Mouse (Mus musculus): Measurements from ENCODE around the gene Rnf224. TPM values are rescaled to one million over a fixed set of nuclear protein-coding genes. Genes with fewer than 3 reads are reported as not detected.
A peak's percentile ranks its signal among the peaks of the same experiment; 100 is the strongest.

Gene Rnf224
- polyA plus RNA-seq (2016; fragmentation: Nextera tagmentation; extraction: Ambion mirVana) = not detected in 2 replicates

DNA sequence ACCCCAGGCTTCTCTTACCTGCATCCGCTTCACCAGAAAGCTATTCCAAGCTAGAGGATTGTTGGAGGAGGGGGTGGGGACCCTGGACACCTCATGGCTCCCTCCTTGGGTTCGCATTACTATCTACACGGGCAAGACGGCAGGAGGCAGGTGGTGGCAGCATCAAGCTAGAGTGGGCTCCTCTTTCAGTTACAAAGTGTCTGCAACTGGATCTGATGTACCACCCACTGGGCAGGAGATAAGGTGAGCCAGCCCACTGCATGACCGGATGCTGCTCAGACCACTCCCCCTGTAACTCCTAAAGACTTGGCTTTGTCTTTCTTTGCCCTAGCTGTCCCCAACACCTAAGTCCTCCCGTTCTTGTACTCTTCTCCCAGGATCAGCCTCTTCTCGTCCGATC is at the start of gene Rnf224:
Gene Rnf224 (minus strand): TSS at position 174 of the 400 bp plus-strand sequence.
- DNase-seq (ENCODE audit: low spot score) = no peak
- no peak within 1 kb of the TSS for H3K27ac ChIP-seq (replicated peaks)
- H3K4me3 ChIP-seq = no peak within 1 kb of the TSS
- H3K4me1 ChIP-seq = peaks cover 15% of the 10 kb centered on the region
- no peaks in the 10 kb centered on the region for H3K36me3 ChIP-seq
- peaks cover 12% of the 10 kb centered on the region for H3K27me3 ChIP-seq (ENCODE audit: low read depth, poor library complexity, severe bottlenecking)
- 43% methylated on average over 8 of the region's 8 CpGs for WGBS
- no peaks in the 10 kb centered on the region for H3K9me3 ChIP-seq (replicated peaks)

DNA sequence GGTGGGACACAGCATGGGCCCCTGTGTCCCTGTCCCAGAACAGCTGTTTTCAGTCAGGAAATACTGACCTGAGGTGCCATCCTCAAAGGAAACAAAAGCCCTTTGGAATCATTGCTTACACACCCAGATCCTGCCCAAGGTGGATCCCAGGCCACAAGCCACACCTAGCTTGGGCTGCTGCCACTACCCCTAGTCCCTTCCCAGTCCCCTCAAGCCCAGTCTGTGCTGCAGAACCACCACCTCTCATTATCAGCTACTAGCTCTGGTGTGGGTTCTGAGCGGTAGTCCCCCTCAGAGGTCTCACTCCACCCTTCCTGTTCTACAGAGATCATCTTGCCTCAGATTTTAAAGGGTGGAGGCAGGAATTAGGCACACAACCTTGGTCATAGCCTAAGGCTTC is 49.7 kb upstream of the Rnf224 start:
- no peak overlapping the region for H3K27ac ChIP-seq (replicated peaks)
- H3K4me3 ChIP-seq = no peak overlapping the region
- peaks cover 53% of the 10 kb centered on the region for H3K36me3 ChIP-seq
- H3K9me3 ChIP-seq (replicated peaks) = no peaks in the 10 kb centered on the region
- DNase-seq (ENCODE audit: low spot score) = no peak
- H3K4me1 ChIP-seq = peaks cover 14% of the 10 kb centered on the region
- peaks cover 52% of the 10 kb centered on the region for H3K27me3 ChIP-seq (ENCODE audit: low read depth, poor library complexity, severe bottlenecking)
- WGBS = 97% methylated on average over 1 of the region's 1 CpGs

DNA sequence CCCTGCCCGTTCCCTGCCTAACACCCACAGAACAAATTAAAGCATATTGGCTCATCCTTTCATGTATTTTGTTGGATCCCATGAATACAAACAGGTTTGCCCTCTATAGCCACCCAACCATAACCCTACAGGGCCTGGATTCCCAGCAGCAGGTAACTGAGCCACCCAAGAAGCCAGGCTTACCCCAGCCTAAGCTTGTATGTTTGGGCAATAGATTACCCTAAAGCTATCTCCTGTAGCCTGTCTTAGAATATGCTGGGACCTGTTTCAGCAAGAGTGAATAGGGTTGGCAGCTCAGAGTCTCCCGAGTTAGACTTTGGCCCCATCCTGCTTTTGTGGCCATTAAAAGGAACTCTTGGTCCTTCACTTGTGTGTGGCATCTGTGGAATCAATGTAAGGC is 49.0 kb upstream of the Rnf224 start:
- H3K4me1 ChIP-seq = peaks cover 7% of the 10 kb centered on the region; the same call in 1 of the 2 replicates
- H3K27me3 ChIP-seq (ENCODE audit: low read depth, poor library complexity, severe bottlenecking) = peaks cover 44% of the 10 kb centered on the region
- peaks cover 61% of the 10 kb centered on the region for H3K36me3 ChIP-seq
- no peaks in the 10 kb centered on the region for H3K9me3 ChIP-seq (replicated peaks)
- no peak overlapping the region for H3K27ac ChIP-seq (replicated peaks)
- H3K4me3 ChIP-seq = no peak overlapping the region
- WGBS = 91% methylated on average over 2 of the region's 2 CpGs
- DNase-seq (ENCODE audit: low spot score) = no peak

DNA sequence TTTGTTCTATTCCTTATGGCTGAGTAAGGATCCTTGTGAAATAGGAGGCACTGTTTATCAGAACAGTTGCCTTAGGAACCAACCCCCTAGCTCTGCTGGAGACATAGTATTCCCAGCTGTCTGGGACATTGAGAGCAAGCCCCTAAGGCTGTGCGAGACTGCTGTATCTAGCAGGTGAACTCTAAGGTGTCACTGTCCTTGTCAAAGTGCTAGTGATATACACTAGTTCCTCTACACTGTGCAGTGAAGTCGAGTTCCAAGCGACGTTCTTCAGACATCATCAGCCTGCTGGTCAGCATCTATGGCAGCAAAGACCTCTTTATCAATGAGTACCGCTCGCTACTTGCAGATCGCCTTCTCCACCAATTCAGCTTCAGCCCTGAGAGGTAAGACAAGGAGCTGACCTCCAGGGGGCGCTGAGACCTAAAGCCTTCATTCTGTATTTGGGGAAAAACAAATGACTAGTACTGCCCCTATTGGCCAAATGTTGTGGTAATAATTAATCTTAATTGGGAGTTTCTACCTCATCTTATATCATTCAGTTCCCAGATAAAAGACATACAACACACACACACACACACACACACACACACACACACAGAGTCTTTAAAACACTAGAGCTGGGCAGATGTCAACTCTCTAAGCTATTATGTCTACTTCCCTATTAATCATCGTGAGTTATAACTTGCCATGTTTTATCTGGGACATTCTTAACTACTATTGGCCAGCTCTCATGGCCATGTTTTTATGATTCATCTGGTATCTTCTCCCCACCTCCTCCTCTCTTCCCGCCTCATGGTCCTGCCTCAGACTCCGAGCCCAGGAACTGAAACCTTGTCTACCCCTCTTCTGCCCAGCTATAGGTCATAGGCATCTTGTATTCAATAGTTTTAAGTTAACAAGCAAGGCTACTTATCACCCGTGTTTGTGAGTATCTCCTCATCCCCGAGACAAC is 42.6 kb upstream of the Rnf224 start:
- H3K4me1 ChIP-seq = no peaks in the 10 kb centered on the region
- H3K27ac ChIP-seq (replicated peaks) = no peak overlapping the region
- peak; percentile 76 for DNase-seq (ENCODE audit: low spot score)
- H3K4me3 ChIP-seq = no peak overlapping the region
- H3K27me3 ChIP-seq (ENCODE audit: low read depth, poor library complexity, severe bottlenecking) = no peaks in the 10 kb centered on the region
- peaks cover 100% of the 10 kb centered on the region for H3K36me3 ChIP-seq
- 61% methylated on average over 13 of the region's 13 CpGs for WGBS
- no peaks in the 10 kb centered on the region for H3K9me3 ChIP-seq (replicated peaks)

DNA sequence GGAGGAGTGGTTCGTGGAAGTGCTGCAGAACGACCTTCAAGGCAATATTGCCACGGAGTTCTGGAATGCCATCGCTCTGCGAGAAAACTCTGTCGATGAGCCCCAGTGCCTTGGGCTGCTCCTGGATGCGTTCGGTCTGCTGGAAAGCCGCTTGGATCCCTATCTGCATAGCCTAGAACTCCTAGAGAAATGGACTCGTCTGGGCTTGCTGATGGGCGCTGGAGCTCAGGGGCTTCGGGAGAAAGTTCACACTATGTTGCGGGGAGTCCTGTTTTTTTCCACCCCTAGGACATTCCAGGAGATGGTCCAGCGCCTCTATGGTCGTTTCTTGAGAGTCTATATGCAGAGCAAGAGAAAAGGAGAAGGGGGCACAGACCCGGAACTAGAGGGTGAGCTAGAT is 36.4 kb upstream of the Rnf224 start:
- no peaks in the 10 kb centered on the region for H3K9me3 ChIP-seq (replicated peaks)
- H3K4me1 ChIP-seq = peaks cover 30% of the 10 kb centered on the region
- WGBS = 43% methylated on average over 16 of the region's 16 CpGs
- H3K27me3 ChIP-seq (ENCODE audit: low read depth, poor library complexity, severe bottlenecking) = no peaks in the 10 kb centered on the region
- H3K36me3 ChIP-seq = peaks cover 81% of the 10 kb centered on the region
- no peak for DNase-seq (ENCODE audit: low spot score)
- peak overlapping the region; percentile 94 for H3K4me3 ChIP-seq
- peak overlapping the region; percentile 90 for H3K27ac ChIP-seq (replicated peaks)

DNA sequence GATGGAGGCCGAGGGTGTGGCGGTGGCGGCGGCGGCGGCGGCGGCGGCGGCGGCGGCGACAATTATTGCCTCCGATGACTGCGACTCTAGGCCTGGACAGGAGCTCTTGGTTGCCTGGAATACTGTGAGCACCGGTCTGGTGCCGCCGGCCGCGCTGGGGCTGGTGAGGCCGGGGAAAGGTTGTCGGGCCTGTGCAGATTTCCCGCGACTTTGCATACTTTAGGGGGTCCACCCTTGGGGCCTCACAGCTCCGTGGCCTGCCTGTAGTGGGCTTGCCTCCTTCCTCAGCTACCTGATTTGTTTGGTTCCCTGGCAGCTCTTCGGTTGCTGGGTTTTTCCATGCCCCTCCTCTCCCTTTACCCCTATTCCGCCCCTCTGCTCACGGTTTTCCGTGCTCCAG is 35.9 kb upstream of the Rnf224 start:
- Histone ChIP-seq H3K27ac (replicated peaks) (peak overlapping the region; percentile 90), H3K9me3 (replicated peaks) (no peaks in the 10 kb centered on the region), H3K4me1 (peaks cover 30% of the 10 kb centered on the region), H3K36me3 (peaks cover 80% of the 10 kb centered on the region), H3K4me3 (peak overlapping the region; percentile 94), H3K27me3 (ENCODE audit: low read depth, poor library complexity, severe bottlenecking) (no peaks in the 10 kb centered on the region)
- no peak for DNase-seq (ENCODE audit: low spot score)
- under 1% methylated on average over 29 of the region's 29 CpGs for WGBS

DNA sequence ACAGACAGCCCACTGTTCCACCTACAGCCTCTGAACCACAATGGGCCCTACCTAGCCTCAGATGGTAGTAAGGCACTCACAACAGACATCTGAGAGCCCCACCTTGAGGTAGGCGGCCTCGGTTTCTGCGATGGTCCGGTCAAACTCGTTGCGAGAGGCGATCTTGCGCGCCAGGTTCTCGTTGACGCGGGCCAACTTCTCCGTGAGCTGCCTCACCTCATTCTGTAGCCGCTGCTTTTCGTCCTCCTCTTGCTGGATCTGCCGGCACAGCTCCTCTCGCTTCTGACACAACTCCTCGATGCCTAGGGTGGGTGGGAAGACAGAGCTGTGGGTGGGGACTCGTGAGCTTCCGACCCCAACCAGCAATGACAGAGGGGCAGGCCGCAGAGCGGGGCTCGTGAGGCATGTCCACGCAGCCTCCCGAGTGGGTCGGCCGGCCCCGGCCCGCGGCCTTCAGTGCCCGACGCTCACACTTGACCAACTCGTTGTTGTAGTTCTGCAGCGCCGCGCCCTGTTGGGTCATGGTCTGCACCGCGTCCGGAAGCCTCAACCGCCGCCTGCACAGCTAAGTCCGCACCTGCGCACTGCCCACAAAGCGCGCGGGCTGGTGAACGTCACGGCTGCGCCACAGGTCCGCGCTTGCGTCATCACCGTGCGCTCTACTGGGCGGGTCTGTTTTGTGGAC is 35.4 kb upstream of the Rnf224 start, which contains the start of the genes Ssna1 and Anapc2:
Gene Ssna1 (minus strand): TSS at position 612 of the 685 bp plus-strand sequence.
Gene Anapc2 (plus strand): TSS at position 652 of the 685 bp plus-strand sequence.
- H3K4me1 ChIP-seq = peaks cover 34% of the 10 kb centered on the region
- H3K27me3 ChIP-seq (ENCODE audit: low read depth, poor library complexity, severe bottlenecking) = no peaks in the 10 kb centered on the region
- H3K36me3 ChIP-seq = peaks cover 75% of the 10 kb centered on the region
- peak; percentile 99 for DNase-seq (ENCODE audit: low spot score)
- WGBS = under 1% methylated on average over 54 of the region's 55 CpGs
- no peaks in the 10 kb centered on the region for H3K9me3 ChIP-seq (replicated peaks)
- peak within 1 kb of the TSS; percentile 94 for H3K4me3 ChIP-seq
- H3K27ac ChIP-seq (replicated peaks) = peak within 1 kb of the TSS; percentile 90

DNA sequence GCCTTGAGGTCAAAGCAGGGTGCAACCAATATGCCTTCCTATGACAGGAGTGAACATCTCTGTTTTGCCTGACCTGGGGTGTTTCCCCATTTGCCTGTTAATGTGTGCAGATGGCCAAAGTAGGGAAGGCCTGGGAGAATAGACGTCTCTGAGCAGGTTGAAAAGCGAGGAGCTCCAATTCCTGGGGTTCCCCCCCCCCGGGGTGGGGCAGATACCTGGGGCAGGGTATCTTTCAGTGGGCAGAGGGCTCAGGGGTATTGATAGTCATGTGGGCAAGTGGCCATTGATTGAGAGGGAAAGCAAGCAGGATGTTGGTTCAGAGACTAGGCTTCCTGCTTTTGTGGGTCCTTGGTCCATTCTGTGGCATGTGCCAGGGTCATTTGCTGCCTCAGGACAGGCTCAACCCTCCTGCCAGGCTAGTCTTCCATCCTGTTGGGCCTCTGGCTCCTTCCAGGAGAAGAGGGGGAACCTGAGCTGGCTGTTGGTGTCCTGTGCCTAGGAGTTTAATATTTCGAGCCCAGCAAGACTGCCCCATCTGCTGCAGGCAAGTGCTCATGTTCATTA is 31.2 kb upstream of the Rnf224 start:
- DNase-seq (ENCODE audit: low spot score) = no peak
- H3K9me3 ChIP-seq (replicated peaks) = no peaks in the 10 kb centered on the region
- H3K27ac ChIP-seq (replicated peaks) = no peak overlapping the region
- H3K4me1 ChIP-seq = peaks cover 58% of the 10 kb centered on the region
- peaks cover 24% of the 10 kb centered on the region for H3K27me3 ChIP-seq (ENCODE audit: low read depth, poor library complexity, severe bottlenecking)
- 75% methylated on average over 4 of the region's 4 CpGs for WGBS
- H3K4me3 ChIP-seq = no peak overlapping the region
- H3K36me3 ChIP-seq = peaks cover 36% of the 10 kb centered on the region

DNA sequence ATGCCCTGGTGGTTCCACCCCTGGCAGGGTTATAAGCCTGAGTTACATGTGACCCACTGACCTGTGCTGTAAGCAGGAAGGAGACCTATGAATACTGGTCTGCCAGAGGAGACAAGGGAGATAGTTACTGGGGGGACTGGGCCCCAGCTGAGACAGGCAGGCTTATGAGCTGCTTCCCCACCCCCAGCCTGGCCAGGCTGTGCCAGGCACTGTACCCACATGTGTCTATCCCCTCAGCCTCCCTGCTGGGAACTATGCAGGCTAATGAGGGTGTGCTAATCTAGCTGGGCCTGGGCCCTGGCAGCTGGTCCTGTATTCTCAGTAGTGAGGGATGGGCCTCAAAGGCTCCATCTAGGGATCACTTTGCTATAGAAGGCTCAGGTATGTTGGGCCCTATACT is 30.7 kb upstream of the Rnf224 start:
- Histone ChIP-seq H3K4me1 (peaks cover 59% of the 10 kb centered on the region), H3K27ac (replicated peaks) (no peak overlapping the region), H3K36me3 (peaks cover 36% of the 10 kb centered on the region), H3K9me3 (replicated peaks) (no peaks in the 10 kb centered on the region), H3K4me3 (no peak overlapping the region), H3K27me3 (ENCODE audit: low read depth, poor library complexity, severe bottlenecking) (peaks cover 25% of the 10 kb centered on the region)
- DNase-seq (ENCODE audit: low spot score) = no peak

DNA sequence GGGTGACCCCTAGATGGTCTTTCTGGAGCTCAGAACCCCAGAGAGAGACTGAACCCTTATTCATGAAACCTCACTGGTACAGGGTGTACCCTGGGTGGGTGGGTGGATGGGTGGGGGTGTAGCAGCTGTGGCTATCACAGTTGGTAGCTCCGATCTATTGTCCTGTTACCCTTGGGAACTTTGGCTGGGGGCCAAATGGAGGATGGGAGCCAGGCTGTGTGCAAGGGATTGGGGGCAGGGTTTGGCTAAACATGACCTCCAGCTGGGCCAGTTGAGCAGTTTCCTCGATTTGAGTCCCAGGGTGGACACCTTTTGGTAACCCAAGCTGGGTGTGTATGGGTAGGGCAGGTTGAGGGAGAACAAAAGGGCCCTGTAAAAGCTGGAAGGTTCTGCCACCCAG is 30.1 kb upstream of the Rnf224 start:
- H3K27ac ChIP-seq (replicated peaks) = no peak overlapping the region
- peaks cover 63% of the 10 kb centered on the region for H3K4me1 ChIP-seq
- H3K36me3 ChIP-seq = peaks cover 36% of the 10 kb centered on the region
- H3K4me3 ChIP-seq = peak overlapping the region; percentile 14; the same call in 1 of the 2 replicates
- WGBS = 71% methylated on average over 2 of the region's 2 CpGs
- H3K27me3 ChIP-seq (ENCODE audit: low read depth, poor library complexity, severe bottlenecking) = peaks cover 25% of the 10 kb centered on the region
- DNase-seq (ENCODE audit: low spot score) = no peak
- H3K9me3 ChIP-seq (replicated peaks) = no peaks in the 10 kb centered on the region

DNA sequence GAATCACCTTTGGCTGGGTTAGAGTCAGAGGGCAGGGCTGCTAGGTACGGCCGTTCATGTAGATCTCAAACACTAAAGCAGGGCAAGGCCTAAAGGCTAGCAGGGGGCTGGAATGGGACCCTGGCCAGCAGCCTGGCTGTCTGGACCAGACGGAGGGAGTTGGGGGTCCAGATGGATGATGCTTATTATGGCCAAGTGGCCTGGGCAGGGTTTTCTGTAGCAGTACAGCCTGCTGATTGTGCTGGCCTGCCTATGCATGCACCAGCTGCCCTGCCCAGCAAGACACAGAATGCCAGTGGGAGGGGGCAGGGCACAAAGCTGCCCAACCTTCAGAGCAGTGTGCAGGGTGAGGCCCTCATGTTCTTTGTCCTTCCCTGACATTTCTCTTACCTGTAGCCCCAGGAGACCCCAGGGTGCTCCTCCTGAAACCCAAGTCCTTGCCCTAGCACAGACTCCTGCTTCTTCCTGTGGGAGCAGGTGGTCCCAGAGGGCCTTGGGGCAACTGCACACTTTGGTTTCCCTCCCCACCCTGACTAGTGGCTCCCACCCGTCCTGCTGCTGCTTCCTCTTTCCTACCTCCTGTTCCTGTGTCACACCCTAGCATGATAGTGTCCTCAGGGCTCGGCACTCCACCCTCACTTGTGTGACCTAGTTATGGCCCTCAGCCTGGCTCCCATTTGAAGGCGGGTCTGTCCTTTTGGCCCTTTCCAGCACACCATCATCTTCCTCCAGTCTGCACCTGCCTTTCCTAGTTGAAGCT is 29.5 kb upstream of the Rnf224 start:
- DNase-seq (ENCODE audit: low spot score) = no peak
- 76% methylated on average over 6 of the region's 6 CpGs for WGBS
- Histone ChIP-seq H3K36me3 (peaks cover 35% of the 10 kb centered on the region), H3K27me3 (ENCODE audit: low read depth, poor library complexity, severe bottlenecking) (peaks cover 25% of the 10 kb centered on the region), H3K4me3 (peak overlapping the region; percentile 14; the same call in 1 of the 2 replicates), H3K27ac (replicated peaks) (no peak overlapping the region), H3K4me1 (peaks cover 58% of the 10 kb centered on the region), H3K9me3 (replicated peaks) (no peaks in the 10 kb centered on the region)

DNA sequence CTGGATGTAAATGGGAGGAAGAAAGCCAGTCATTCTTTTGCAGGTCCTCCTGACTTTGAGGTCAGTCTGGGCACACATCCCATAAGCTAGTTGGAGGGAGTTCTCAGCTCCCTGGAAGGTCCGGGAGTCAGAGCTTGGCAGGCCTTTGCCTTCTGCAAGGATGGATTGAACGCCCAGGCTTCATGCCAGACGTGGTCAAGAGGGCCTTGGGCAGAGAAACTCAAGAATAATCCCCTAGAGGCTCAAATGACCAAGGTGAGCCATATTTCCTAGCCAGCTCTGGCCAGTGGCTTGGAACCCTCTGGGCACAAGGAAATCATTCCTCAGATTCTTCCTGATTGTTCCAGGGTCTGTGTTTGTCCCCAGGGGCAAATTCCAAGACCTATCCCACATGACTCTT is 28.3 kb upstream of the Rnf224 start:
- H3K27me3 ChIP-seq (ENCODE audit: low read depth, poor library complexity, severe bottlenecking) = peaks cover 25% of the 10 kb centered on the region
- H3K4me3 ChIP-seq = peak overlapping the region; percentile 16; the same call in 1 of the 2 replicates
- H3K36me3 ChIP-seq = peaks cover 22% of the 10 kb centered on the region
- peaks cover 52% of the 10 kb centered on the region for H3K4me1 ChIP-seq
- no peak overlapping the region for H3K27ac ChIP-seq (replicated peaks)
- H3K9me3 ChIP-seq (replicated peaks) = no peaks in the 10 kb centered on the region
- WGBS = 80% methylated on average over 3 of the region's 3 CpGs
- no peak for DNase-seq (ENCODE audit: low spot score)

All from midbrain, embryonic 10.5 days (tissue).